Mouse (Mus musculus) lung, postnatal 25 days (tissue): ENCODE results near the gene St7l.

Experiments used
- DNase-seq: peaks from one replicate; pipeline ENCODE4 v3.0.0; 2022; ENCODE audit warnings: low spot score

The St7l gene

GRCm38 (mm10) chr3:104901154-104901553, 37.3 kb downstream of the St7l start:
- peak; percentile 35 for DNase-seq

GRCm38 (mm10) chr3:104905389-104905788, 41.6 kb downstream of the St7l start:
- DNase-seq: no peak

GRCm38 (mm10) chr3:104906007-104906406, 42.2 kb downstream of the St7l start:
- no peak for DNase-seq

- no peak for DNase-seq
Measured at GRCm38 (mm10) chr3:104909195-104909594, 45.4 kb downstream of the St7l start.

DNA sequence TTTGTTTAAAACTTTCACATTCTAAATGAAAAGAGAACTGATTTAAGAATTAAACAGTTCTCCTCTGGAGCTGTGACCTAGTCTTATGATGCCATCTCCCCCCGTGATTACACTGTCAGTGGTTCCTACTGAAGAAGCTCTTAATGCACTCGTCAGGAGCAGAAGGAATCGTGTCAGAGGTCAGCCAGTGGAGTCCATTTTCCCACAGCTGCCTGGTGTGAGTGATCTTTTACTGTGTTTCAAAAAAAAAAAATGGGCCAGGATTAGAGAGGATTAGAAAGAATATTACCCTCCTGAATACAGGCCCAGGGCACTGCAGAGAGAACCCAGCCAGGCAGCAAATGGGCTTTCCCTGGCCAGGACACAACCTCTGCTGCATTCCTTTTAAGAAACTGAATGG, 51.2 kb downstream of the St7l start:
- no peak for DNase-seq

- no peak for DNase-seq
Measured at GRCm38 (mm10) chr3:104929385-104929784, 65.6 kb downstream of the St7l start.

DNA sequence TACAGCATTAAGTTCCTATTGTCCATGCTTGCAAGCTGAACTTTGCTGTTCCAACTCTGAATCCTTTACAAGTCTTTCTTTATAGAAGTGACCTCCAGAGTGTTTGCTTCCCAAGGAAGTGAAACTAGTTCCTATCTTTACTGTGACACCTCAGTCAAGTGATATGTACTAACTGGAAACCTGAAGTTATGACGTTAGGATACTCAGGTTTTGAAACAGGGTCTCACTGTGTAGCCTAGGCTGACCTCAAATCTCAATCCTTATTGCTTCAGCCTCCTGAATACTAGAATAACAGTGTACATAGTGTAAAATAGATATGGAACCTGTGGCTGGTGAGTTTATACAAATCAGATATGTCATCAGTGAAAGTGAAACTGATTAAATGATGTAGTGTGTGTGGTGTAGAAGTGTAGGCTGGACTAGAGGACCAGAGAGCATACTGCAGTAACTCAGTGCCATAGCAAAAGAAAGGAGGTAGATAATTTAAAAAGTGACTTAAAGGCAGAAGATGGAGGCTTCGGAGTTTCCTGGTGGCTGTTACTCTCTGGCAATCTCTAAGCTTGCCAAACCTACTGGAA, 74.0 kb downstream of the St7l start:
- DNase-seq: no peak

DNA sequence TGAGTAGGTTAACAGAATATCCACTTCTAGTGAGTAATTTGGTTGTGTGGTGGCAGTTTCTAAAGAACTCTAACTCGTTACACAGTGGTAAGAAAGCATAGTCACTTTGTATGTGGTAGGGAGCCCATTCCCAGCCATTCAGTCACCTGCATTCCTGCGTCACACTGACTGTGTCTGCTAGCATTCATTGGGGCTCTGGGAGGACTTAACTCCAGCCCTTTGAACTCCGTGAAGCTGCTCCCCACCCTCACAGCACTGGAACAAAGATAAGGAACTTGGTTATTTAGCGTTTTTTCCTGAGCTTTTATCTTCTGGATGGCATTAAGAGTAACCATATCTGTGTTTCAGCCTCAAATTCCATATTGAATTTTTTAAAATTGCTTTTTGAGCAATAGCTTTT, 74.5 kb downstream of the St7l start:
- no peak for DNase-seq

GRCm38 (mm10) chr3:104940691-104941090, 76.9 kb downstream of the St7l start:
- no peak for DNase-seq

- DNase-seq: no peak
Measured at GRCm38 (mm10) chr3:104942682-104943081, 78.9 kb downstream of the St7l start.

DNA sequence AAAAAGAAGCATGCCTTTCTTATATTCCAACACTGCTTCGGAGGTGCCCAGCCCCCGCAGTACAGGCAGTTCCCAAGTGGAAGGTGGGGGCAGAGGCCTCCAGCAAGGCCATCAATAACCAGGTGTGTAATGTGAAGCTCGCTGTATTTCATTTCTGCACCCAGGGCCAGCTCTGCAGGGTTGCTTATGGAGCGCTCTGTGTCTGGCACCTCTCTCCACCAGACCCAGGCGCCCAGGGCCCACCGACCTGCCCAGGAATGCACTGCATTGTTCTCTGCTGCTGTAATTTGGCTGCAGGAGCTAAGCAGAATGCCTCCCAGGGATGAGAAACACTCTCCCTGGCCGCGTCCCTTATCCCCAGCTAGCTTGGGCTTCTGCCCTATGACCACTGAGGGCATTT, 79.5 kb downstream of the St7l start:
- DNase-seq: no peak

DNA sequence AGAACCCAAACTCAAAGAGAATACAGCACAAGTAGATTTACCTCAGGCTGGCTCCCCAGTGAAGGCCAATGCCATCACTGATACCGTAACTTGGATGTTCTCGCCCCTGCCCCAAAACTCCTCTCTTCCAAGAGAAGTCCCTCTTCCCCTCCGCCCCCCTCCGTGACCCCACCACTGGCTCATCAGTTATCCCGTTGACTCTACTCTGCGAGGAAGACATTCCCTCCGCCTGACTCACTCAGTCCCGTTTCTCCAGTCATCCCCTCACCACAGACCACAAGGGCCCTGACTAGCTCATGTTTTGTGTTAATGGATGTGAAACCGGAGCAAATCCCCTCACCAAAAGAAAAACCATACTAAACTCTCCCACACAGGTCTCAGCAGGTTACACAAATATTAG, 81.1 kb downstream of the St7l start:
- DNase-seq: no peak

DNA sequence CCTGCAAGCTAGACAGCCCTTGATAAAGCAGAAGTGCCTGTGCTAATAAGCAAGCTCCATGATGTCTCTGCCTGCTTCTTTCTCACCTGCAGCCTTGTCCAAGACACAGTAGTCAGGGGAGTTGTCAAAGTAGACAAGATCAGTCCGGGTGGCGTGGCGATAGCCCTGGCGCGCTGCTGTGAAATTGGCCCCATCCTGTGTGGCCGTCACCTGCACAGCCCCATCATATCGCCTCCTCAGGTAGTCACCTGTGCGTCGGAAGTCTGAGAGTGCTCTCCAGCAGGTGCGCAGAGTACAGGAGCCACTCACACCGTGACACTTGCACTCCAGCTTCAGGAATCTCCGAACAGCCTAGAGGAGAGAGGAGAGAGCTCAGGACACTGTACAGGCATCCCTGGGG, 87.1 kb downstream of the St7l start:
- no peak for DNase-seq

GRCm38 (mm10) chr3:104952891-104953670, 89.3 kb downstream of the St7l start:
- DNase-seq: no peak

DNA sequence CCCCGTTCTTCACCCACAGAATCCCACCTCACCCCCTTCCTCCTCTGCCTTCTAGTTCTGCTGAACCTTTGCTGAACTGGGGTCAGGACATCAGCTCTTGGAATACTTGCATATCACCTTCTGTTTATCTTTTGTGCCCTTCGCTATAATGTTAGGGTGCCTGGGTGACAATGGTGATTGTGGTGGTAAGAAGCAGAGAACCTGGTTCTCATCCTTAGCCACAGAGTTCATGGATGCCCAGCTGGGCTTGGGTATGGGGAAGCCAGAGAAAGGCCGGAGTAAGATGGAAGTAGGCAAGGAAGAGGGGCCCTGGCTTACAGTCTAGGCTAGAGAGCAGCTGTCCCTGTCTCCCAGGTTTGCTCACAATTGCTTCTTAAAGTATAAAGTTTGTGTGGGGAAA, 90.3 kb downstream of the St7l start:
- no peak for DNase-seq

GRCm38 (mm10) chr3:104954551-104954950, 90.7 kb downstream of the St7l start:
- no peak for DNase-seq

DNA sequence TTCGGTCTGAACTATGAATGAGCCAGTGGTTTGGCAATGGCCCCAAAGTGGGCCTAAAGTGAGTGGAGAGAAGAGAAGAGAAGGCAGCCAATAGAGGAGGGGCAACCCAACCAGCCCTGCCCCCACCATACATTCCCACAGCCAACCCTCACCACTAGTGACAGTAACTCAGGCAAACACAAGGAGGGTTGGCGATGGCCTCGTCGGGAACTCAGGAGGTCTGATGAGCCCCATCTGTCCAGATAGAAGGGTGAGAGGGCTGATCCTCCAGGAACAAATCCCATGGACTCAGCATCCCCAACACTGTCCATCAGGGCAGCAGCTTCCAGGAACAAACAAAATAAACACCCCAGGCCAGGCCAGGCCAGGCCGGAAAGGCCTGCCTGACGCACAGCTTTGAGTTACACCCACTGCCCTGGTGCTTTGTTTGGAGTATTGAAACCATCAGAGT, 92.4 kb downstream of the St7l start:
- DNase-seq: peak; percentile 75

- no peak for DNase-seq
Measured at GRCm38 (mm10) chr3:104960026-104961000, 96.5 kb downstream of the St7l start.

GRCm38 (mm10) chr3:104961066-104962059, 97.6 kb downstream of the St7l start, which contains the start of gene Wnt2b:
Wnt2b (minus strand) TSS chr3:104961921.
- DNase-seq: no peak

- DNase-seq: no peak
Measured at GRCm38 (mm10) chr3:104962141-104962611, 98.4 kb downstream of the St7l start.

DNA sequence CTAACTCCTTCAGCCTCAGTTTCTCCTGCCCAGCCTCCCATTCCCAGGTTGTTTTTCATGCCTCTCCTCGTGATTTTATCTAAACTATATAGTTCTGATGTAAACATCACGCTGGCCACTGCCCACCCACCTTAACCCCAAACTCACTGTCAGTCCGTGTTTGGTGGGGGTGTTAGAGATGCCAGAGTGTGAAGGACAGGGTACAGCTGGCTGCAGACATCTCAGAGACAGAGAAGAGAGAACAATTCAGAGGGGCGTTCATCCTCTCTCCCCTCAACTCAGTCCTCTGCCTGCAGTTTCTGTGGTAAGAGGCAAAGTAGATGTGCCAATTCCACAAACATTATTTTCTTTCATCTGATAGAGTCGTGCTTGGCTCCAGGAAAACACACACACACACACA, 99.1 kb downstream of the St7l start:
- DNase-seq: no peak
